Mouse (Mus musculus) spleen, adult 2 months (tissue): ENCODE results near the gene Trim8. TPM values are rescaled to one million over a fixed set of nuclear protein-coding genes. Genes with fewer than 3 reads are reported as not detected.
A peak's percentile ranks its signal among the peaks of the same experiment; 100 is the strongest.

Source experiments
- DNase-seq, 2 experiments: peaks; one replicate each; pipeline versions ENCODE4 v3.0.0 to v3.0.0-alpha.2; 2012 to 2021; ENCODE audit warnings: low spot score in 2 of 2, low read depth in 1 of 2
- H3K27ac ChIP-seq: fragments of 200-500 bp; 2 replicates; pipeline ENCODE4 v1.5.1; 2012; ENCODE audit warnings: low read length, inconsistent platforms; ENCODE audit not compliant: insufficient read depth
- H3K27me3 ChIP-seq: fragments of 200-500 bp; 2 replicates; pipeline ENCODE4 v1.6.1; 2012; ENCODE audit warnings: mild to moderate bottlenecking, moderate library complexity, low read length, inconsistent platforms; ENCODE audit not compliant: control insufficient read depth, insufficient read depth
- H3K36me3 ChIP-seq: fragments of 200-500 bp; 2 replicates; pipeline ENCODE4 v1.6.1; 2012; ENCODE audit warnings: mild to moderate bottlenecking, low read length, inconsistent platforms; ENCODE audit not compliant: control insufficient read depth, insufficient read depth
- H3K4me1 ChIP-seq: fragments of 200-500 bp; 2 replicates; pipeline ENCODE4 v1.6.1; 2011; ENCODE audit warnings: inconsistent platforms; ENCODE audit not compliant: control insufficient read depth, insufficient read depth, insufficient read length
- H3K4me3 ChIP-seq: fragments of 200-500 bp; 2 replicates; pipeline ENCODE4 v1.5.1; 2011; ENCODE audit warnings: mild to moderate bottlenecking, inconsistent platforms; ENCODE audit not compliant: insufficient read depth, insufficient read length; ENCODE audit errors: extremely low read depth
- CTCF ChIP-seq: fragments of 200-500 bp; IDR thresholded peaks from 2 replicates; pipeline ENCODE4 v1.5.1; 2011; ENCODE audit warnings: mild to moderate bottlenecking, inconsistent platforms; ENCODE audit not compliant: insufficient read depth, insufficient read length, insufficient replicate concordance; ENCODE audit errors: extremely low read depth
- POLR2A ChIP-seq: fragments of 200-500 bp; IDR thresholded peaks from 2 replicates; pipeline ENCODE4 v1.6.1; 2011; ENCODE audit warnings: low read depth, low read length, inconsistent platforms
- WGBS: fragments of 180-500 bp; shearing (Covaris S2); methylation state at CpG from one replicate; pipeline ENCODE4 v1.1.7; 2018; 5-methylcytosine and 5-hydroxymethylcytosine counted together
- polyA plus RNA-seq: library from polyadenylated mRNA; depleted of rRNA; stranded (reverse); fragments of >200 nt; gene quantifications from 2 replicates; pipeline ENCODE4 v1.2.3, GENCODE M21; 2012; rRNA removed

Trim8 gene
- polyA plus RNA-seq, 1 experiment: 47.1 TPM

DNA sequence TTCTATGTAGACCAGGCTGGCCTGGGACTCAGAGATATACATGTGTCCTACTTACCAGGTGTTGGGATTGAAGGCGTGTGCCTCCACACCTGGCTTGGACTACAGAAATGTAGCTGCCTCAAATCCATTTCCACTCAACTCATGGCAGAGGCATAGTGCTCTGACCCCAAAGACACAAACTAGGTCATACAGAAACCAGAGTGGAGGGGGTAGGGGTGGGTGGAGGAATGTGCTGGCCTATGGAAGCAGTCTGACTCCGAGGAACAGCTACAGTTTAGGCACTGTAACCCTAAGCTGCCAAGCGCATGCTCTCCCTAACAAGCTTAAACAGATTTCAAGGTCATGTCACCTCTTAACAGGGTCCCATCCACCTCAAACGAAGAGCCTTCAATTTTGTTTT is 62.1 kb downstream of the Trim8 start:
- no peaks in the 10 kb centered on the region for H3K27me3 ChIP-seq
- H3K4me3 ChIP-seq: no peak overlapping the region
- WGBS: 91% methylated on average over 4 of the region's 4 CpGs
- no peak for DNase-seq
- H3K27ac ChIP-seq: no peak overlapping the region
- TF ChIP-seq CTCF (no peak), POLR2A (no peak)
- no peaks in the 10 kb centered on the region for H3K4me1 ChIP-seq
- no peaks in the 10 kb centered on the region for H3K36me3 ChIP-seq

DNA sequence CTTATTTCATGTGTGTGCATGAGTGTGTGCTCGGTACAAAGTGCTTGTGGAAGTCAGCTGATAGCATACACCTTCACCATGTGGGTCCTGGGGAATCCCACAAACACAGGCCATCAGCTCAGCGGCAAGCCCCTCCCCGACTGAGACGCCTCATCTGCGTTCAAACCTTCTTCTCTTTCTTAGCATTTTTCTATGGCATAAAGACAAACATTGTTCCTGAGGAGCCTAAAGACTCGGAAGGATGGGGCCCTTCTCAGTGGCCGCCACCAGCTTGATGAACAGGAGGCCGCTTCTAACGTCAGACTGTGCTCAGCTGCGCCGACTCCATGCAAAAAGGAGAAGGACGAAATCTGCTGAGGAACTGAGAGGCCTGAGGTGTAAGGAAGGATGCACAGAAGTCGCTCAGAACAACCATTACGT is 62.6 kb downstream of the Trim8 start:
- H3K4me1 ChIP-seq: no peaks in the 10 kb centered on the region
- no peaks in the 10 kb centered on the region for H3K27me3 ChIP-seq
- peak overlapping the region; percentile 68 for H3K27ac ChIP-seq
- no peak for DNase-seq
- H3K36me3 ChIP-seq: no peaks in the 10 kb centered on the region
- no peak for TF ChIP-seq CTCF
- no peak for TF ChIP-seq POLR2A
- no peak overlapping the region for H3K4me3 ChIP-seq
- WGBS: 56% methylated on average over 14 of the region's 14 CpGs

Other genes starting within 250 kb of the Trim8 start
- 145 and 196 TPM in 2 replicates for gene Nfkb2, start 197.4 kb upstream of the Trim8 start, polyA plus RNA-seq
- 3.6 and 4.7 TPM in 2 replicates for gene Psd, start 174.5 kb upstream of the Trim8 start, polyA plus RNA-seq
- 12.1 and 16.4 TPM in 2 replicates for gene Fbxl15, start 173.5 kb upstream of the Trim8 start, polyA plus RNA-seq
- 45.3 and 55.0 TPM in 2 replicates for gene Cuedc2, start 163.0 kb upstream of the Trim8 start, polyA plus RNA-seq
- gene Mfsd13a, start 160.6 kb upstream of the Trim8 start, polyA plus RNA-seq: 5.3 and 10.8 TPM in 2 replicates
- 0.16 and 0.42 TPM in 2 replicates for gene 2310034G01Rik, start 151.4 kb upstream of the Trim8 start, polyA plus RNA-seq
- 55.7 and 60.5 TPM in 2 replicates for gene Actr1a, start 106.0 kb upstream of the Trim8 start, polyA plus RNA-seq
- 18.6 and 22.1 TPM in 2 replicates for gene Sufu, start 104.8 kb upstream of the Trim8 start, polyA plus RNA-seq
- 5.5 and 6.8 TPM in 2 replicates for gene Arl3, start 71.5 kb downstream of the Trim8 start, polyA plus RNA-seq
- gene Sfxn2, start 71.7 kb downstream of the Trim8 start, polyA plus RNA-seq: 3.2 and 4.1 TPM in 2 replicates
- 37.3 and 42.3 TPM in 2 replicates for gene Wbp1l, start 97.4 kb downstream of the Trim8 start, polyA plus RNA-seq
- 0.12 and 0.14 TPM in 2 replicates for gene Cyp17a1, start 171.5 kb downstream of the Trim8 start, polyA plus RNA-seq
- gene Borcs7, start 188.2 kb downstream of the Trim8 start, polyA plus RNA-seq: 2.3 and 2.4 TPM in 2 replicates
- gene As3mt, start 205.8 kb downstream of the Trim8 start, polyA plus RNA-seq: 5.6 and 6.0 TPM in 2 replicates